Mouse (Mus musculus) 3T3-L1 (cell line): ENCODE results near the gene Ifna2.

Source experiments
- DNase-seq: peaks from one replicate; pipeline ENCODE4 v3.0.0-alpha.2; 2015; ENCODE audit warnings: low read depth, low spot score

The Ifna2 gene

DNA sequence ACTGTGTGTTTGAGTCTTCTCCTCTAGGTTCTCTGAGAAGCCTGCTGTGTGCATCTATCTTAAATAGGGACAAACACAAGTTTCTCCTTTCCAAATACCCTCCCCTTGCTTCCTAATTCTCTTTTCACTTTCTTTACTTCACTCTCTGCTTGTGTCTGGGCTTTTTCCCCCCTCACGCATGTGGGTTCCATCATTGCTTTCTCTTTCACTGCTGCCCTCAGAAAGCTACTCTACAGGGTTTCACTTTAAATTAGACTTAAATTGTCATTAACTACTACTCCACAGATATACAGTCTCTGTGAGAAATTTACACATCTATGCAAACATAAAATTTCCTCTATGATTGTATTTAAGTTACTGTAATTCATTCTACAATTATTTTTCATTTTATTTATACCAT, at the start of gene Ifna2:
Gene Ifna2 (minus strand): TSS at position 101 of the 400 bp plus-strand sequence.
- no peak for DNase-seq

DNA sequence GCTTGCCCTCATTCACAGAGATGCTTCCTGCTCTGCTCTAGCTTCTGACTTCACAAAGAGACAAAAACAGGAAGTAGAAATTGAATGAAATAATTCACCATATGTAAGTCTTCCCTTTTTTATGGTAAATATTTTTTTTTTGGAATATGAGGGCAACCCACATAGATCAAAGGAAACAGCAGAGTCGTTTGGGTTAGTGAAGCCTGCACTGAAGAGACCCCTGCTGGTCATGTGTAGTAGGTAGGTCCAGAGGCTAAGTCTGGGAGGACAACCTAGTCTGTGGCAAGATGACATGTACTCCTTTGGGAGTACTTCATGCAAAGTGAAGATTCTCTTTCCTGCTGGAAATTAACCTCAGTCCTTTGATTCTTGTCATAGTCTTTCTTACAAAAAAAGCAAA, 43.6 kb upstream of the Ifna2 start:
- DNase-seq = peak; percentile 61

DNA sequence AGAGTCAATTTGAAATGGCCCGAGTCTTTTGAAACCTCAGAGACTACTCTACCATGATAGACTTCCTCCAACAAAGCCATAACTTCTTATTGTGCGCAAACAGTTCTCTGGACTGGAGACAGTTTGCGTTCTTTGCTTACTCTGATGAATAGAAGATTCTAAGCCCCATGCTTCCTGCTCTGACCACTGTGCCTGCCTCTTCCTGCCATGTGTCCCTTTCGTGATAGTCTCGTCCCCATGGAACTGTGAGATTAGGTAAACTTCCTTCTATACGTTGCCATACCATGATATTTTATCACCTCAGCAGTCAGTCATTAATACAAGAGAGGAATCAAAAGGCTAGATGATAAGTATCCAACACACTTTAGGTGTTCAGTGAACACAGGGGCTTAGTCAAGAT, 43.0 kb upstream of the Ifna2 start:
- no peak for DNase-seq

DNA sequence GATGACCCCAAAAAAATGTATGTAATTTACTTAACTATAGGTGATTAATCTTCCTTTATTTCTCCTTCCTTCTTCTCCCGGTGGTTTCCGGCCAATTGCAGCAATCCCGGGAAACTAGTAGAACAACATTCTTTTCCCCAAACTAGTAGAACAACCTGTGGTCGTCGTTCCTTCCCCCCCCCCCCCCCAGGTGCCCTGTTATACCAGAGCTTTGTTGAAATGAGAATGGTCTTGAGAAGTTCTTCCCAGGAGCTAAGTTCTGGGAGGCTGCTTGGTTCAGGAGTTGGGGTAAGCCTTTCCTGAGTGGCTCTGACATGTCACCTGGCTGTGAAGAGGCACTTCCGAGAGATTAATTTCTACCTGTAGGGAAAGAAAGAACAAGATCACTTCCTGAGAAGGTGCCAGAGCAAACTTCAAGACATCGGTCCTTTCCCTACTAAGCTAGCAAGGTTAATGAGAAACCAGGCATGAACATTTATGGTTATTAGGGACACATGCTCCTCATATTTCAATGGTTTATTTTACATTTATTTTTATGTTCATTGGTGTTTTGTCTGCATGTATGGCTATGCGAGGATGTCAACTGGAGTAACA, 39.9 kb upstream of the Ifna2 start:
- no peak for DNase-seq

DNA sequence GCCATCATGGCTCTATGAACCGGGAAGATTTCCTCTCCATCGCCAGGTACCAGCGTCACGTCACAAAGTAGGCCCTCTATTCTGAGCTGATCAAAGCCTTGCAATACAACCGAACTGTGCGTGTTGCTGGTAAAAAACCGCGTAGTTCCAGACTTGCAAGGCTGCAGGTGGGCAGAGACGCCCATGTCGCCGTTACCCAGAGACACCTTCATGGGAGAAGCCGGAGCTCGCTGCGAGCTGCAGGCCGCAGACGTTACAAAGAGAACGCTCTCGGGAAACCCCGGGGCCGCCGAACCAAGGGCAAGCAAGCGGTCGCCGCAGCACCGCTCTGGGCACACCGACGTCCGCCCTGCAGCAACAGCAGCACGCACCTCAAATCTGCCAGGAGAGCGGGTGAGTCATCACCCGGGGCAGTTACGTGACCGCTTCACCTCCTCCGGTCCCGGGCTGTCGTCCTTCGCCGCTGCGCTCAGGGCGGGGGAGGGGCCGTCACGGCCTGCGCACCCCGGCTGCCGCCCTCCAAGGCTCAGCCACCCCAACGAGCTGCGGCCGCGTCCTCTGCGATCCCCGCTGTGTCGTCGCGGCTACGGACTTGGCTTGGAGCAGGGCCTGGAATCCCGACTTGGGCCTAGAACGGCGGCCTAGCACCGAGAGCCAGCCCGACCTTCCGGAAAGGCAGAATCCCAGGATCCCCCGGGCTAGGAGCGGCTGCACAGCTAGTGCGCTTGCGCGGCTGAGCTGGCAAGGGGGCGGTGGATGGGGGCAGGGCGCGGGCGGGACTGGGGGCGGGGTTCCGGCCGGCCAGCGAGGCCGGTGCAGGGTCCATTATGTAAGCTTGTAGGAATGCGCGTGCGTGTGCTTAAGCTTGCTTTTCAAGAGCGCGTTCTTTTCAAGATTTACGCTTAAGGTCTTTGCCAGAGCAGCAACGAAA, 38.3 kb upstream of the Ifna2 start, which contains the start of the genes Gm26566 and Klhl9:
Gene Gm26566 (plus strand): TSS at position 15 of the 931 bp plus-strand sequence.
Gene Klhl9 (minus strand): TSS at position 675 of the 931 bp plus-strand sequence.
- peak; percentile 94 for DNase-seq

DNA sequence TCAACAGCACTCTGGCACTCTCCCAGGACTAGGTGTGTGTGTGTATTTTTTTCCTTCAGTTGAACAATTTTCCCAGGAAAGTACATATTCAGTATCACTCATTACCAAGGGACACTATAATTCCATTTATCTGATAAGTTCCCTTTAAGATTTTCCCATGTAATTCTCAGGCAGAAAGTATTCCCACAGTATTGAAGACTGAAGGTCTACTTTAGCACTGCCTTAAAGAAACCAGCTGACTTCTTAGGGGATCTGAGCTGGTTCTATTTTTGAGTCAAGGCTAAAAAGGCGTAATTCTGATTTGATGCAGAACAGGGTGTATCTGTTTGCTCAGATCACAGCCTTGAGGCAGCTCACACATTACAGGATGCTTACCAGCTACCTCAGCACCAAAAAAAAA, 35.0 kb upstream of the Ifna2 start:
- peak; percentile 21 for DNase-seq

DNA sequence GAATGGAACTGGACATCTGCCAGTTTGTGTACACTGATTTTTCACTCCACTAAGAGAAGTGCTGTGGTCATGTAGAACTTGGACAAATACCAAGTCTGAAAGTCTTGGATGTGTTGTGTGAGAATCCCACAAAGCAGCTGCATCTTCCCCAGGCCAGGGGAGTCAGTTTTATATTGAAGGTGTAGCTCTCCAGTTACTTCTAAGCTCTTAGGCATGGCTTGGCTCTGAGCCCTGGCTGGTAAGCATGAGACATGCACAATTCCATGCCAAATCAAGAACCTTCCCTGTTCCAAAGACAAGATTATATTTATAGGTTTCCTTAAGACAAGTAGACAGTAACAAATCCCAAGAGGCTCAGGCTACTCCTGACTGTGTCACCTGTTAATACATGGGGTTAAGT, 31.3 kb upstream of the Ifna2 start:
- peak; percentile 76 for DNase-seq

DNA sequence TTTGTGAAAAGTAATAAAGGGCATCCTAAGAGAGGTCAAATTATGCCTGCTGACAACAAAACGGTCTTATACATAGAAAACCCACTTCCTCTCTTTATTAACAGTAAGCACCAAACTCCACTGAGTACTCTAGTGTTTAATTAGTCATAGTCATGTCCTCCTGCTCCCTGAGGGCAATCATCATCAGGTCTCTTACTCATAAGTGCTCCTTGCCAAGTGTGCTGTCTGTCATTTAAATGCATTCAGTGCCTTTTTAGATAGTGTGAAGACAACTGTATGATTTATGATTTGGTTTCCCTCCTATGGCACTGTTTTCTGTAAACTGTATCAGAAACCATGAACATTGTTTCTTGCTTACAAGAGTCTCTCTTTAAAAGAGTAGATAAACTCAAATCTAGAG, 30.6 kb upstream of the Ifna2 start:
- DNase-seq = peak; percentile 84

DNA sequence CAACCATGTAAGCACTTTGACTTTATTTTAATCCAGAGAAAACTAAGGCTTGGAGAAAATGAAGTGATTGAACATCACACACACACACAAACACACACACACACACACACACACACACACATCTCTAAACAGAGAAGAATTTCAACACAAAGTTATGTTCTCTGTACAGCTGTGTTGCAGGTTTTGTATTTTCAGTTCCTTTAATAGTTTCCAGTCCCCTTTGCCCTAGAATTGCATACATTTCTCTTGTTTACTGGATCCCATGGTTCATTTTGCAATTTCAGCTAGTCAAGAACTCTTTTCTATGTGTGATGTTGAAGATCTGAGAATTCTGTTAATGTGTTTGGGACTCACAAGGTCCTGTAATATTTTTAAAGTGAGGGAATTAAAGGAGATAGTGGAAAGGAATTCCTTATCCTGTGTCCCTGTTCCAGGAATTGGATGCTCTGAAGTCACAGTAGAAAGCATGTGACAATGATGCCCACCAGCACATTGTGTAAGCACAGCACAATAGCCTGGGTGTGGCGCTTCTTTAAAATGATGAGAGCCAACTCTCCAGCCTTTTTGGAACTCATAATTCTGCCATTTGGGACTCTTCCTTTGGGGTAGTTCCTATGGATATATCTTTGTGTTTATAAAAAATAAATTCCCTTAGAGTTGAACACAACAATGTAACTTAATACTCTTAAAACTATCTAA, 23.6 kb upstream of the Ifna2 start:
- no peak for DNase-seq

DNA sequence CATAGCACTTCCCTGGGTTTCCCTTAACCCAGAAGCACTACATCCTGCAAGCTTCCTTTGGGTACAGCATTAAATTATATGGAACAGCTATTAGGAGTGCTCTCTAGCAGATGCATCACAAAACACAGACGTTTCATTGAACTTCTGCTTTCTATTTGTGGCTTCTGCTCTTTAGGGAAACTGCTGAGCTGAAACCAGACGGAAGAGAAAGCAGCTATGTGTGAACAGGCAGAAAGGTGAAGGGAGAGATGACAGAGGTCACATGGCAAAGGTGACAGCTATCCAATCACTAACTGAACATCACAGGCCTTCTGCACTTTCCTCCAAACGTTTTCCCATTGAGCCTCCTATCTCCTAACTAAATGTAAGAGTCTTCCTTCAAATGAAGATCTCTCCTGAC, 22.2 kb upstream of the Ifna2 start:
- no peak for DNase-seq

DNA sequence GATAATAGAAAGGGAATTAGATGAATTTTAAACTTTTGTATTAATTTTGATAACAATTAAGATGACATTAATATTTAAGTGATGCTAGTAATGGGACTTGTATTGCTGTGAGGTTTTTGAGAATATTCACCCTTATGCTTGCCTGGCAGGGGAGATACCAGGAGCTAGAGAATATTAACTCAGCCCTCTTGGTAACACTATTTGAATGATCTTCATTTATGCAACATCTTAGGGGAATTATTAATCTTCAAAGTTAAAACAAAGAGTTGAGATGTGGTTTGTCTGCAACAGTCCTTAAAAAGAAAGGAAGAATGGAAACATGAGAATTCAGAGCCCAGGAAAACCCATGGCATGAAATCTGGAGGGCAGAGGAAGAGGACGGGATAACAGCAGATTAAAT, 15.6 kb upstream of the Ifna2 start:
- DNase-seq = no peak

DNA sequence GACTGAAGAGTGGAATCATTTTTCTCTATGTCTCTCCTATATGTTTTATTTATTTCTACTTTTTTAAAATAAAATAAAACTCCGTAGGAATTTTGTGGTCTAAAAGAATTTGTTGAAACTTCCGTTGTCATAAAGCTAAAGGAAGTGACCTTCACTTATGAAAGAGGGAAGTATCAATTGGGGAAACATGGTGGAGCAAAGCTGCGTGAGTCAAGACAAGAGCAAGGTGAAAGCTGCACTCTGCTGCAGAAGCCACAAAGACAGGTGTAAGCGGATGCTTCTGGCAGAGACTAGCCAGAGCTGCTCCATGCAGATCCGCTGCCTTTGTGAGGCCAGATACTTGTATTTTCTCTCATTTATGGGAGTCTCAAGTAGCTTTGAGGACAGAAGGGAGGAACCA, 15.1 kb upstream of the Ifna2 start:
- DNase-seq = no peak

DNA sequence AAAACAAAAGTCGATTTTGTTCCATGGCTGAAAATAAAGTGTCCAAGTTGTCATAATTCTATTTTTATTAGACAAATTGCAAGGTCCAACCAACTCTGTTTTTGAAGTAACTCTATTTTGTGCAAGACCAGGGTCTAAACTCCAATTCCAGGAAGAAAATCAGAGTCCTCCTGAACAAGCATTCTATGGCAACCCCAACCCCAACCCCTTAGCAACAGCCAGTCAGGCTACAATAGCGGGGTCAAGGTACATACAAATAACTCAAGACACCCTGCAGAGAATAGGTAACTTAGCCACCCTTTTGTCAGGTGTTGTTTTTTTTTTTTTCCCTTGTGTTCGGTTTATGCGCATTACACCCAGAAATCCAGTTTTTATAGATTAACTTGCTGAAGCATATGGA, 14.0 kb upstream of the Ifna2 start:
- DNase-seq = no peak

DNA sequence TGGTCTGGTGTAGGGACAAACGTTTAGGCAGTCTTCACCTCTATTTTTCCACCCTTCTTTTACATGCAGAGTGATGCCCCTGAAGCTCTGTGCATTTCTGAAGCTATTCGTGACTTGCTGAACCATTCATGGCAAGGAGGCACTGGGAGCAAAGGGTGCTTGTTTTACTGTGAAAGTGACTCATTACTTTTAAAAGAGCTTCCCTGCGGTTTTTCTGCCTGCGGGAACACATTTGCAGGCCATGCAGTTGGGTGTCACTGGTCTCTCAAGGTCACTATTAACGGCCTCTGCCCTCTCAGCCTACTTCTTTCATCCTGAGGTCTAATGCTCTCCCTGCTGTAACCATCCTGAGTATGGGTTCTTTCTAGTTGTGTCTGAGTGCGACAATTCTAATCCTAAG, 13.4 kb upstream of the Ifna2 start:
- no peak for DNase-seq

DNA sequence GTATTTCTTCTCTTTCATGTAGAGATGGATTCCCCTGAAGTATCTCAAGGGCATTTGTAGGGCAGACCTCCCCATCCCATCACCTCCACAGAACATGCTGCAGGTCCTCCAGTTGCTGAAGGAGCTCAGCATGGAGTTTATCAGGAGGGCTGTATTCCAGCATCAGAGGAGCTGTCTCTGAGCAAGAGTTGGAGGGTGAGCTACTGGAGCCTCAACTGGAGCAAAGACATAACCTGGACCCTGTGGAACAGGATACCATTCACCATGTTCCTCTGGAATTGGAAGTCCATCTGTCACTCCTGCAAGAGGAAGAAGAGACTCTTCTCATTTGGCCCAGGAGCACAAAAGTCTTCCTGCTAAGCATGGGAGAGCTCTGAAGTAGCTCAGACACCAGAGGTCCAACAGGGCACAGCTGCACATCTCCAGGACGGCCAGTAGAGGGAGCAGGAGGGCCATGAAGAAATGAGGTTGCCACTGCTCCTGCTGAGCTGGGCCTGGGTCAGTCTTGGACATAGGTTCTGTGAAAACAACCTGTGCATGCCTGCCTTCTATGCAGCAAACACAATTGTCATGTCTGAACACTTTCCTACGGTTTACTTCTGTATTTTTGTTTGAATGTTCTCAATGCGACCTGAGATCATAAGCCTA, 12.6 kb upstream of the Ifna2 start:
- peak; percentile 84 for DNase-seq

DNA sequence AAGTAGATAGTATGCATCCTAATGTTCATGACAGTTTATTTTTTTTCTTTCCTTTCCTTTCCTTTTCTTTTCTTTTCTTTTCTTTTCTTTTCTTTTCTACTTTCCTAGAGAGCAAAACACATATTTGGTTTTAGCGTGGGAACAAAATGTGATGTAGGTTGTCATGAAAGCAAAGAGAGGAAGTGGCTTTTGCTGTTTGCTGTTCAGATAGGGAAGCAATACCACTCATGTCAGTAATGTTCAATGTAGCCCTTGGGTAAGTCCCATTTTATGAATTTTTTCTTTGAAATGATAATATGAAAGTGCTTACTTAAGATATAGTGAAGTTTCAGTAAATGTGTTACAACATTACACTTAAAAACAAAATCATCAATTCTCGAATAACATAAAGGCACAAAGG, 9.7 kb upstream of the Ifna2 start:
- DNase-seq = no peak

DNA sequence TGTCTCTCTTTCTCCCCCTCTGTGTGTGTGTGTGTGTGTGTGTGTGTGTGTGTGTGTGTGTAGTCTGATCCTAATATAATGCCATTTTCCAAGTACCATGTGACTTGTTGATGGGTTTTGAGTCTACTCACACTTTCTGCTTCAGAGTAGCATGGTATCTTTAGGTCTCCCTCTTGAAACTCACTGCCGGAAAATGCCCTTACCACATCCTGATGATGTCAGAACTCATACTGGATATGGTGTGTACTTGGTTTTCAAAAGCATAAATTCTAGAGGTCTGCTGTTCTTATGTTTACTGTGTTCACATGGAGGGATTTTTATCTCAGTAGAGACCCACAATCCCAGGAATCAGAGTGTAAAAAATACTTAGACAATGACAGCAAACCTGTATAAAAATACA, 8.8 kb upstream of the Ifna2 start:
- no peak for DNase-seq

DNA sequence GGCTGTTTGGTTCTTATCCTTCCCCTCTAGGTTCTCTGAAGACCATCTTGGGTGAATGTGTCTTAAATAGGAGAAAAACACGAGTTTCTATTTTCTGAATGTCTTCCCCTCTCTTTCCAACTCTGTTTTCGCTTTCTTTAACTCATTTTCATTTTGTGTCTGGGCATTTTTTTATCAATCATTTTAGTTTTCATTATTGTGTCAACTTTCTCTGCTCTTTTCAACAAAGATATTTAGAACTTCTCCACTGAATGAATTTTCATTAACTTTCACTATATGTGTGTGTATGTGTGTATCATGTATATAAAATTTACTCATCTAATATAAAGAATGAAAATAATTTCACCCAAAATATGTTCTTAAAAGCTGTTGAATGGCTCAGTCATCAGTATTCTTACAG, 7.5 kb upstream of the Ifna2 start, which contains the start of gene Ifnab:
Gene Ifnab (minus strand): TSS at position 101 of the 400 bp plus-strand sequence.
- no peak for DNase-seq

DNA sequence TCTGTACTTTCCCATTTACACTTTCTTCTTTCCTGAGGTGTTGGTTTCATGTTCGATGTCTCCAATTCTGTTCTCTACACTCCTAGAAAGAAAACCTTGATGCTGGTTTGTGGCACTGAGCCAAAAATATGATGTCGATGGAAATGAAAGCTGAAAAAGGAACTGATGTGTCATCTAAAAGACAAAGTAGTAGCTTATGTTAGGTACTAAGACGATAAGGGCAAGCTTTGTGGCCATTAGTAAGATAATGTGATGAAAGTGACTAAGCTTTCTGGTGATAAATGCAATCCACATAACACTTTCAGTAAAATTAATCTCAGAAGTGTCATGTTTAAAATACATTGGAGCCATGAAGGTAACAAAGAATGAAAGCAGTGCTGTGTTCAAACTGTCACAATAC, 2.4 kb downstream of the Ifna2 start:
- DNase-seq = no peak

DNA sequence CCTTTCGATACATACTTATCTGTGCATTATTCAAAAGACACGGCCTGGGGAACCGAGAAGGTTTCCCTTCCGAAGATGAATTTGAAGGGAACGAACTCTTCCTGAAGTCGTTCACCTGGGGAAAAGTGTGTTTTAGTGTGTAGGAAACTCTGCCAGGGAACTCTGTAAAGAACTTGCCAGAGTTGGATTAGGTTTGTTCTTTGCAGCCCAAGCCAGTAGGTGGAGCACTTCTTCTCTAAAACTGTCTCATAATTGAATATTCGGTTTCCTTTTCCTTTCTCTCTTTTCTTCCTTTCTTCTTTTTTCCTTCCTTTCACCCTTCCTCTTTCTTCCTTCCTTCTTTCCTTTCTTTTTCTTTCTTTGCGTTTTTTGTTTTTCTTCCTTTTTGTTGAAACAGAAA, 3.4 kb downstream of the Ifna2 start:
- peak; percentile 70 for DNase-seq

DNA sequence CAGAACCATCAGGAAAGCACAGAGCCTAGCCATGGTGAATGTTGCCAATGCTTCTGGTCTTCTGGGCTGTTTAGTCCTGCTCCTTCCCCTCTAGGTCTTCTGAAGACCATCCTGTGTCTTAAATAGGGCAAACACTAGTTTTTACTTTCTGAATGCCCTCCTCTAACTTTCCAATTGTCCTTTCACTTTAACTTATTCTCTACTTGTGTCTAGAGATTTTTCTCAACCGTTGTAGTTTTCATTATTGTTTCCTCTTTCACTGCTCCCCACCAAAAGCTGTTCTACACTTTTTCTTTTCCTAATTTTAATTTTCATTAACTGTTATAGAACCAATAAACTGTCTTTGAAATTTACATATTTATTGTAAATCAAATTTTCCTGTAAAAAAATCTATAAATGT, 6.9 kb downstream of the Ifna2 start, which contains the start of gene Ifna16:
Gene Ifna16 (minus strand): TSS at position 101 of the 400 bp plus-strand sequence.
- DNase-seq = no peak

DNA sequence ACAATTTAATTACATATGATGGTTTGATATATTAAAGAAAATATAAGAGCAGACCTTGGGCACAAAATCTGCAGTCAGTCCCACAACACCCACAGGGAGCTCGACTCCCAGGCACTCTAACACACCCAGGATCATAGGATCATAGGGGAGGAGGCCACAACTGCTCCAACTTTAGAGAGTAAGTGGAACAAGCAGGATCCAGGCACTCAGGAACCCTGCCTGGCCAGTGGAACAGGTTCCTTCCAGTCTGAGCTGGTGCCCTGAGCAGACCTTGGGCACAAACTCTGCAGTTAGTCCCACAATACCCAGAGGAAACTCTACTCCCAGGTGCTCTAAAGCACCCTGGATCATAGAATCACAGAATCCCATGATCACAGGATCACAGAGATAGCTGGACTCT, 28.3 kb downstream of the Ifna2 start:
- DNase-seq = no peak
